Mouse (Mus musculus): ENCODE results near the gene Pbxip1.

The Pbxip1 gene

GRCm38 (mm10) chr3:89436176-89437113 lies at the start of gene Pbxip1:
Pbxip1 (plus strand) TSS chr3:89436706.
- DNase-seq = peak; percentile 82 to 91

GRCm38 (mm10) chr3:89387632-89388031 lies 48.9 kb upstream of the Pbxip1 start:
- DNase-seq = peak in 1 of 2 experiments; percentile 62

GRCm38 (mm10) chr3:89388134-89388881 lies 48.2 kb upstream of the Pbxip1 start:
- peak; percentile 61 to 88 for DNase-seq

- peak in 1 of 2 experiments; percentile 39 for DNase-seq
Observed at GRCm38 (mm10) chr3:89388901-89389740, 47.4 kb upstream of the Pbxip1 start.

- DNase-seq = peak in 1 of 2 experiments; percentile 62
Observed at GRCm38 (mm10) chr3:89390111-89390515, 46.4 kb upstream of the Pbxip1 start.

- DNase-seq = peak in 1 of 2 experiments; percentile 64
Observed at GRCm38 (mm10) chr3:89390699-89391662, 45.5 kb upstream of the Pbxip1 start.

GRCm38 (mm10) chr3:89391663-89392511 lies 44.6 kb upstream of the Pbxip1 start:
- peak; percentile 71 to 90 for DNase-seq

- peak; percentile 61 to 88 for DNase-seq
Observed at GRCm38 (mm10) chr3:89392871-89393311, 43.6 kb upstream of the Pbxip1 start.

- DNase-seq = peak; percentile 99 to 100
Observed at GRCm38 (mm10) chr3:89393605-89394004, 42.9 kb upstream of the Pbxip1 start.

GRCm38 (mm10) chr3:89394006-89394893 lies 42.3 kb upstream of the Pbxip1 start, which contains the start of gene Zbtb7b:
Zbtb7b (minus strand) TSS chr3:89394776.
- DNase-seq = peak; percentile 90 to 97

GRCm38 (mm10) chr3:89394894-89395256 lies 41.6 kb upstream of the Pbxip1 start:
- peak; percentile 93 to 96 for DNase-seq

- DNase-seq = peak in 1 of 2 experiments; percentile 47
Observed at GRCm38 (mm10) chr3:89395419-89395805, 41.1 kb upstream of the Pbxip1 start.

- DNase-seq = peak; percentile 81 to 83
Observed at GRCm38 (mm10) chr3:89395806-89396653, 40.5 kb upstream of the Pbxip1 start.

- no peak for DNase-seq
Observed at GRCm38 (mm10) chr3:89396654-89397005, 39.9 kb upstream of the Pbxip1 start.

GRCm38 (mm10) chr3:89401329-89401728 lies 35.2 kb upstream of the Pbxip1 start:
- no peak for DNase-seq

GRCm38 (mm10) chr3:89402693-89403092 lies 33.8 kb upstream of the Pbxip1 start, which contains the start of gene Lenep:
Lenep (minus strand) TSS chr3:89402793.
- DNase-seq = no peak

- DNase-seq = no peak
Observed at GRCm38 (mm10) chr3:89406887-89407286, 29.6 kb upstream of the Pbxip1 start.

GRCm38 (mm10) chr3:89408448-89408847 lies 28.1 kb upstream of the Pbxip1 start:
- no peak for DNase-seq

Measured in kidney, postnatal 25 days (tissue).